Mouse (Mus musculus) stomach, embryonic 15.5 days (tissue): ENCODE measurements around the gene Smc4. TPM values are rescaled to one million over a fixed set of nuclear protein-coding genes. Genes with fewer than 3 reads are reported as not detected.
A peak's percentile ranks its signal among the peaks of the same experiment; 100 is the strongest.

Source experiments
- ATAC-seq: fragments of 200-750 bp; cut with Nextera tagmentation; 2 replicates; pipeline ENCODE4 v1.8.0; 2017; ENCODE audit warnings: low read depth, moderate number of reproducible peaks, moderate TSS enrichment; ENCODE audit not compliant: insufficient read depth, low FRiP score
- H3K27ac ChIP-seq: fragments of 300-500 bp; sonication (generic); 2 replicates; pipeline ENCODE4 v1.5.1; 2015; ENCODE audit warnings: mild to moderate bottlenecking, inconsistent platforms
- H3K27me3 ChIP-seq: fragments of 300-500 bp; sonication (generic); replicated peaks from 2 replicates; pipeline ENCODE4 v1.6.1; 2015; ENCODE audit warnings: inconsistent platforms
- H3K36me3 ChIP-seq: fragments of 300-500 bp; sonication (generic); 2 replicates; pipeline ENCODE4 v1.6.1; 2015; ENCODE audit warnings: inconsistent platforms
- H3K4me1 ChIP-seq: fragments of 300-500 bp; sonication (generic); 2 replicates; pipeline ENCODE4 v1.6.1; 2015; ENCODE audit warnings: inconsistent platforms
- H3K4me2 ChIP-seq: fragments of 300-500 bp; sonication (generic); 2 replicates; pipeline ENCODE4 v1.6.1; 2015; ENCODE audit warnings: mild to moderate bottlenecking, inconsistent platforms
- H3K4me3 ChIP-seq: fragments of 300-500 bp; sonication (generic); replicated peaks from 2 replicates; pipeline ENCODE4 v1.5.1; 2015; ENCODE audit warnings: inconsistent platforms
- H3K9ac ChIP-seq: fragments of 300-500 bp; sonication (generic); 2 replicates; pipeline ENCODE4 v1.6.1; 2015; ENCODE audit warnings: inconsistent platforms
- H3K9me3 ChIP-seq: fragments of 300-500 bp; sonication (generic); 2 replicates; pipeline ENCODE4 v1.6.1; 2016; ENCODE audit warnings: inconsistent platforms
- WGBS: fragments of 180-500 bp; shearing (Covaris S2); methylation state at CpG from one replicate; pipeline ENCODE4 v1.1.7; 2015; 5-methylcytosine and 5-hydroxymethylcytosine counted together
- polyA plus RNA-seq: library from polyadenylated mRNA; unstranded; fragments of >200 nt; fragmentation: Nextera tagmentation; extraction: Ambion mirVana; gene quantifications from 2 replicates; pipeline ENCODE4 v1.2.1, GENCODE M21; 2015

Gene Smc4
- 158 and 168 TPM in 2 replicates for polyA plus RNA-seq

- Histone ChIP-seq H3K4me2 (peak within 1 kb of the TSS; percentile 73), H3K9me3 (no peaks in the 10 kb centered on the region), H3K27ac (peak within 1 kb of the TSS; percentile 94), H3K4me1 (peaks cover 4% of the 10 kb centered on the region; the same call in 1 of the 2 replicates), H3K9ac (peak within 1 kb of the TSS; percentile 86), H3K4me3 (peak within 1 kb of the TSS; percentile 97), H3K27me3 (no peaks in the 10 kb centered on the region), H3K36me3 (no peaks in the 10 kb centered on the region)
- peak; percentile 96 for ATAC-seq
- under 1% methylated on average over 76 of the region's 76 CpGs for WGBS
Observed at GRCm38 (mm10) chr3:69004437-69005337, at the start of gene Smc4, which contains the start of gene Ift80. Gene Smc4 (plus strand): TSS chr3:69004738. Gene Ift80 (minus strand): TSS chr3:69004570.

GRCm38 (mm10) chr3:68956454-68956853 lies 48.1 kb upstream of the Smc4 start:
- no peak overlapping the region for H3K9ac ChIP-seq
- H3K4me1 ChIP-seq: no peaks in the 10 kb centered on the region
- no peak for ATAC-seq
- no peaks in the 10 kb centered on the region for H3K36me3 ChIP-seq
- H3K27me3 ChIP-seq: no peaks in the 10 kb centered on the region
- 46% methylated on average over 4 of the region's 4 CpGs for WGBS
- H3K27ac ChIP-seq: no peak overlapping the region
- H3K4me2 ChIP-seq: no peak overlapping the region
- H3K4me3 ChIP-seq: no peak overlapping the region
- no peaks in the 10 kb centered on the region for H3K9me3 ChIP-seq

GRCm38 (mm10) chr3:68957413-68957812 lies 47.1 kb upstream of the Smc4 start:
- H3K9me3 ChIP-seq: no peaks in the 10 kb centered on the region
- 84% methylated on average over 3 of the region's 3 CpGs for WGBS

GRCm38 (mm10) chr3:68964682-68965081 lies 39.9 kb upstream of the Smc4 start:
- Histone ChIP-seq H3K4me2 (no peak overlapping the region), H3K27ac (no peak overlapping the region), H3K36me3 (peaks cover 12% of the 10 kb centered on the region), H3K4me3 (no peak overlapping the region), H3K9ac (no peak overlapping the region), H3K27me3 (no peaks in the 10 kb centered on the region), H3K9me3 (no peaks in the 10 kb centered on the region), H3K4me1 (no peaks in the 10 kb centered on the region)
- ATAC-seq: no peak

More at GRCm38 (mm10) chr3:68957413-68957812, 47.1 kb upstream of the Smc4 start:
- Histone ChIP-seq H3K27me3 (no peaks in the 10 kb centered on the region), H3K4me2 (no peak overlapping the region), H3K36me3 (no peaks in the 10 kb centered on the region), H3K4me3 (no peak overlapping the region), H3K27ac (no peak overlapping the region), H3K9ac (no peak overlapping the region), H3K4me1 (no peaks in the 10 kb centered on the region)
- ATAC-seq: no peak

GRCm38 (mm10) chr3:68966527-68967285 lies 37.8 kb upstream of the Smc4 start:
- H3K9ac ChIP-seq: no peak overlapping the region
- no peak overlapping the region for H3K4me3 ChIP-seq
- no peak overlapping the region for H3K4me2 ChIP-seq
- no peaks in the 10 kb centered on the region for H3K27me3 ChIP-seq
- no peaks in the 10 kb centered on the region for H3K9me3 ChIP-seq
- ATAC-seq: no peak
- peaks cover 12% of the 10 kb centered on the region for H3K36me3 ChIP-seq
- H3K27ac ChIP-seq: no peak overlapping the region
- no peaks in the 10 kb centered on the region for H3K4me1 ChIP-seq
- WGBS: 89% methylated on average over 6 of the region's 6 CpGs

GRCm38 (mm10) chr3:68967404-68967803 lies 37.1 kb upstream of the Smc4 start:
- no peaks in the 10 kb centered on the region for H3K9me3 ChIP-seq
- ATAC-seq: peak; percentile 53
- H3K27me3 ChIP-seq: no peaks in the 10 kb centered on the region
- H3K4me1 ChIP-seq: no peaks in the 10 kb centered on the region
- H3K4me3 ChIP-seq: no peak overlapping the region
- H3K9ac ChIP-seq: no peak overlapping the region
- peaks cover 12% of the 10 kb centered on the region for H3K36me3 ChIP-seq
- no peak overlapping the region for H3K4me2 ChIP-seq
- 42% methylated on average over 6 of the region's 6 CpGs for WGBS
- no peak overlapping the region for H3K27ac ChIP-seq

- 76% methylated on average over 3 of the region's 3 CpGs for whole genome bisulfite sequencing
- no peak overlapping the region for H3K4me3 ChIP-seq
Observed at GRCm38 (mm10) chr3:68969091-68969590, 35.4 kb upstream of the Smc4 start.

GRCm38 (mm10) chr3:68973574-68973973 lies 31.0 kb upstream of the Smc4 start:
- H3K36me3 ChIP-seq: no peaks in the 10 kb centered on the region
- peaks cover 3% of the 10 kb centered on the region; the same call in 1 of the 2 replicates for H3K4me1 ChIP-seq
- 28% methylated on average over 1 of the region's 1 CpGs for WGBS
- no peak overlapping the region for H3K27ac ChIP-seq
- H3K27me3 ChIP-seq: no peaks in the 10 kb centered on the region
- no peak overlapping the region for H3K4me3 ChIP-seq
- no peak for ATAC-seq
- no peak overlapping the region for H3K4me2 ChIP-seq
- H3K9ac ChIP-seq: no peak overlapping the region
- H3K9me3 ChIP-seq: no peaks in the 10 kb centered on the region

More at GRCm38 (mm10) chr3:68969091-68969590, 35.4 kb upstream of the Smc4 start:
- Histone ChIP-seq H3K27me3 (no peaks in the 10 kb centered on the region), H3K4me1 (no peaks in the 10 kb centered on the region), H3K9me3 (no peaks in the 10 kb centered on the region), H3K9ac (no peak overlapping the region), H3K4me2 (no peak overlapping the region), H3K36me3 (peaks cover 8% of the 10 kb centered on the region; the same call in 1 of the 2 replicates), H3K27ac (no peak overlapping the region)
- ATAC-seq: no peak

GRCm38 (mm10) chr3:68974639-68975532 lies 29.7 kb upstream of the Smc4 start:
- 76% methylated on average over 8 of the region's 8 CpGs for WGBS
- Histone ChIP-seq H3K27me3 (no peaks in the 10 kb centered on the region), H3K4me3 (no peak overlapping the region), H3K4me2 (no peak overlapping the region), H3K36me3 (no peaks in the 10 kb centered on the region), H3K9me3 (no peaks in the 10 kb centered on the region), H3K4me1 (peaks cover 3% of the 10 kb centered on the region; the same call in 1 of the 2 replicates), H3K27ac (no peak overlapping the region), H3K9ac (no peak overlapping the region)
- ATAC-seq: no peak

- H3K27me3 ChIP-seq: no peaks in the 10 kb centered on the region
- ATAC-seq: peak; percentile 53; the same call in 1 of the 2 replicates
- no peak overlapping the region for H3K9ac ChIP-seq
- H3K4me2 ChIP-seq: no peak overlapping the region
- peaks cover 3% of the 10 kb centered on the region; the same call in 1 of the 2 replicates for H3K4me1 ChIP-seq
- WGBS: 60% methylated on average over 9 of the region's 9 CpGs
- no peak overlapping the region for H3K4me3 ChIP-seq
- H3K27ac ChIP-seq: no peak overlapping the region
- H3K36me3 ChIP-seq: no peaks in the 10 kb centered on the region
- H3K9me3 ChIP-seq: no peaks in the 10 kb centered on the region
Observed at GRCm38 (mm10) chr3:68975533-68976490, 28.7 kb upstream of the Smc4 start.
